Mouse (Mus musculus) brown adipose tissue, adult 24 weeks (tissue): Measurements from ENCODE around the gene Enkd1. TPM values are rescaled to one million over a fixed set of nuclear protein-coding genes. Genes with fewer than 3 reads are reported as not detected.

Experiments used
- H3K27ac ChIP-seq: fragments of 200-500 bp; replicated peaks from 2 replicates; pipeline ENCODE4 v1.5.1; 2012; ENCODE audit warnings: low read depth, mild to moderate bottlenecking, low read length
- H3K4me1 ChIP-seq: fragments of 200-500 bp; 2 replicates; pipeline ENCODE4 v1.6.1; 2012; ENCODE audit warnings: low read length, mixed read lengths; ENCODE audit not compliant: control insufficient read depth, insufficient read depth, insufficient read length
- H3K4me3 ChIP-seq: fragments of 200-500 bp; 2 replicates; pipeline ENCODE4 v1.5.1; 2012; ENCODE audit warnings: low read depth, mild to moderate bottlenecking, low read length, moderate library complexity; ENCODE audit not compliant: insufficient read depth
- polyA plus RNA-seq: library from polyadenylated mRNA; stranded (reverse); fragments of >200 nt; gene quantifications from 2 replicates; pipeline ENCODE4 v1.2.4, GENCODE M21; 2012; ENCODE audit not compliant: missing spikeins, insufficient read depth, insufficient read length

The Enkd1 gene
- polyA plus RNA-seq, result 0.52 TPM in 1 of 2 replicates, not detected in the other

- Histone ChIP-seq H3K27ac (no peak within 1 kb of the TSS), H3K4me1 (no peaks in the 10 kb centered on the region), H3K4me3 (peak within 1 kb of the TSS; percentile 49)
These were observed at the start of gene Enkd1, which contains the start of gene 4933405L10Rik for GRCm38 (mm10) chr8:105707498-105708403. Enkd1 (minus strand) TSS chr8:105708210. 4933405L10Rik (plus strand) TSS chr8:105707655.

- H3K4me1 ChIP-seq, result peaks cover 15% of the 10 kb centered on the region
- no peak overlapping the region for H3K27ac ChIP-seq
- H3K4me3 ChIP-seq, result no peak overlapping the region
These were observed 46.7 kb upstream of the Enkd1 start for GRCm38 (mm10) chr8:105754688-105755087.

GRCm38 (mm10) chr8:105753916-105754315 lies 45.9 kb upstream of the Enkd1 start:
- no peak overlapping the region for H3K27ac ChIP-seq
- H3K4me1 ChIP-seq, result peaks cover 10% of the 10 kb centered on the region
- H3K4me3 ChIP-seq, result no peak overlapping the region

- peaks cover 16% of the 10 kb centered on the region for H3K4me1 ChIP-seq
- no peak overlapping the region for H3K4me3 ChIP-seq
- peak overlapping the region; percentile 76 for H3K27ac ChIP-seq
These were observed 42.6 kb upstream of the Enkd1 start for GRCm38 (mm10) chr8:105750606-105751005.

- Histone ChIP-seq H3K27ac (peak overlapping the region; percentile 51; the same call in 1 of the 2 replicates), H3K4me3 (no peak overlapping the region), H3K4me1 (peaks cover 15% of the 10 kb centered on the region)
These were observed 35.3 kb upstream of the Enkd1 start for GRCm38 (mm10) chr8:105743301-105743700.

GRCm38 (mm10) chr8:105739216-105739615 lies 31.2 kb upstream of the Enkd1 start:
- H3K27ac ChIP-seq, result no peak overlapping the region
- H3K4me1 ChIP-seq, result peaks cover 13% of the 10 kb centered on the region

GRCm38 (mm10) chr8:105732186-105732585 lies 24.2 kb upstream of the Enkd1 start:
- no peak overlapping the region for H3K27ac ChIP-seq
- H3K4me3 ChIP-seq, result no peak overlapping the region
- H3K4me1 ChIP-seq, result no peaks in the 10 kb centered on the region

More at GRCm38 (mm10) chr8:105739216-105739615, 31.2 kb upstream of the Enkd1 start:
- H3K4me3 ChIP-seq, result no peak overlapping the region

GRCm38 (mm10) chr8:105727397-105728124 lies 19.6 kb upstream of the Enkd1 start:
- Histone ChIP-seq H3K4me1 (peaks cover 5% of the 10 kb centered on the region; the same call in 1 of the 2 replicates), H3K27ac (peak overlapping the region; percentile 76), H3K4me3 (peak overlapping the region; percentile 38)

GRCm38 (mm10) chr8:105725726-105726125 lies 17.7 kb upstream of the Enkd1 start:
- H3K4me3 ChIP-seq, result no peak overlapping the region
- peaks cover 5% of the 10 kb centered on the region; the same call in 1 of the 2 replicates for H3K4me1 ChIP-seq
- H3K27ac ChIP-seq, result no peak overlapping the region

GRCm38 (mm10) chr8:105722861-105723260 lies 14.9 kb upstream of the Enkd1 start:
- H3K27ac ChIP-seq, result no peak overlapping the region
- no peak overlapping the region for H3K4me3 ChIP-seq
- H3K4me1 ChIP-seq, result peaks cover 10% of the 10 kb centered on the region; the same call in 1 of the 2 replicates

- H3K4me1 ChIP-seq, result peaks cover 5% of the 10 kb centered on the region; the same call in 1 of the 2 replicates
- no peak overlapping the region for H3K4me3 ChIP-seq
- peak overlapping the region; percentile 29; the same call in 1 of the 2 replicates for H3K27ac ChIP-seq
These were observed 11.6 kb upstream of the Enkd1 start for GRCm38 (mm10) chr8:105719637-105720036.

GRCm38 (mm10) chr8:105716302-105716945 lies 8.4 kb upstream of the Enkd1 start:
- H3K4me1 ChIP-seq, result peaks cover 5% of the 10 kb centered on the region; the same call in 1 of the 2 replicates
- no peak overlapping the region for H3K4me3 ChIP-seq
- H3K27ac ChIP-seq, result no peak overlapping the region

- Histone ChIP-seq H3K27ac (peak overlapping the region; percentile 53), H3K4me3 (no peak overlapping the region), H3K4me1 (peaks cover 3% of the 10 kb centered on the region; the same call in 1 of the 2 replicates)
These were observed 7.0 kb upstream of the Enkd1 start for GRCm38 (mm10) chr8:105715042-105715441.

GRCm38 (mm10) chr8:105714139-105714538 lies 6.1 kb upstream of the Enkd1 start:
- no peak overlapping the region for H3K27ac ChIP-seq
- no peak overlapping the region for H3K4me3 ChIP-seq
- H3K4me1 ChIP-seq, result no peaks in the 10 kb centered on the region

- no peak overlapping the region for H3K4me3 ChIP-seq
- no peaks in the 10 kb centered on the region for H3K4me1 ChIP-seq
- H3K27ac ChIP-seq, result no peak overlapping the region
These were observed 4.3 kb upstream of the Enkd1 start for GRCm38 (mm10) chr8:105712286-105712685.
